Mouse (Mus musculus): ENCODE results near the gene Muc2. TPM values are rescaled to one million over a fixed set of nuclear protein-coding genes. Genes with fewer than 3 reads are reported as not detected.

Gene Muc2
- polyA plus RNA-seq, 1 experiment from 2014 or later, result 175 TPM

GRCm38 (mm10) chr7:141752513-141752912 is 62.4 kb downstream of the Muc2 start:
- WGBS, result 70% methylated on average over 6 of the region's 6 CpGs
- no peak overlapping the region for H3K9ac ChIP-seq (ENCODE audit: low read depth, low read length)
- H3K4me2 ChIP-seq (replicated peaks; ENCODE audit: low read depth), result no peak overlapping the region
- H3K4me1 ChIP-seq (replicated peaks; ENCODE audit: control insufficient read depth, insufficient read depth, low read length), result no peaks in the 10 kb centered on the region
- TF ChIP-seq CTCF (IDR thresholded peaks at IDR 0.05; ENCODE audit: low read depth), result no peak
- H3K27ac ChIP-seq (ENCODE audit: low read depth, low read length), result no peak overlapping the region
- no peaks in the 10 kb centered on the region for H3K9me3 ChIP-seq (ENCODE audit: control insufficient read depth)
- H3K27me3 ChIP-seq (replicated peaks; ENCODE audit: control insufficient read depth, insufficient read depth, low read length), result no peaks in the 10 kb centered on the region
- H3K4me3 ChIP-seq (ENCODE audit: low read depth, low read length), result no peak overlapping the region
- H3K36me3 ChIP-seq (ENCODE audit: control insufficient read depth, insufficient read depth), result no peaks in the 10 kb centered on the region
- ATAC-seq, result no peak

DNA sequence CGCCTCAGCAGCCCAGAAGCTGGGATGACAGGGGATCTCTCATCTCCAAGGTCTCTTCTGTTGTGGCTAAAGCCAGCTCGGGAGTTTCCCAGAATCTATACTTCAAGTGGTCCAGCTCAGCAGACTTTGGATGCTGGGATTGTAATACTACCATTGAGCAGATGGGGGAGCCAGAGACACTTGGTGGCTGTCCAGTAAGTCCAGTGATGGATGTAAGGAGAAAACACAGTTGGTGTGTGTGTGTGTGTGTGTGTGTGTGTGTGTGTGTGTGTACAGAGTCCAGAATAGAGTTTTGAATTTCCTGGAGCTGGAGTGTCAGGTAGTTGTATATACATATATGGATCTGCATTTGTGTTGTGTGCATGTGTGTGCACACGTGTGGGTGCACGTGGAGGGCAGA is 65.7 kb downstream of the Muc2 start:
- ATAC-seq, result peak; percentile 35; the same call in 1 of the 2 replicates
- Histone ChIP-seq H3K36me3 (ENCODE audit: control insufficient read depth, insufficient read depth) (no peaks in the 10 kb centered on the region), H3K4me2 (replicated peaks; ENCODE audit: low read depth) (no peak overlapping the region), H3K9me3 (ENCODE audit: control insufficient read depth) (no peaks in the 10 kb centered on the region), H3K27ac (ENCODE audit: low read depth, low read length) (no peak overlapping the region), H3K9ac (ENCODE audit: low read depth, low read length) (no peak overlapping the region), H3K27me3 (replicated peaks; ENCODE audit: control insufficient read depth, insufficient read depth, low read length) (no peaks in the 10 kb centered on the region), H3K4me3 (ENCODE audit: low read depth, low read length) (no peak overlapping the region), H3K4me1 (replicated peaks; ENCODE audit: control insufficient read depth, insufficient read depth, low read length) (no peaks in the 10 kb centered on the region)
- 49% methylated on average over 4 of the region's 4 CpGs for WGBS
- peak; percentile 94 for TF ChIP-seq CTCF (IDR thresholded peaks at IDR 0.05; ENCODE audit: low read depth)

DNA sequence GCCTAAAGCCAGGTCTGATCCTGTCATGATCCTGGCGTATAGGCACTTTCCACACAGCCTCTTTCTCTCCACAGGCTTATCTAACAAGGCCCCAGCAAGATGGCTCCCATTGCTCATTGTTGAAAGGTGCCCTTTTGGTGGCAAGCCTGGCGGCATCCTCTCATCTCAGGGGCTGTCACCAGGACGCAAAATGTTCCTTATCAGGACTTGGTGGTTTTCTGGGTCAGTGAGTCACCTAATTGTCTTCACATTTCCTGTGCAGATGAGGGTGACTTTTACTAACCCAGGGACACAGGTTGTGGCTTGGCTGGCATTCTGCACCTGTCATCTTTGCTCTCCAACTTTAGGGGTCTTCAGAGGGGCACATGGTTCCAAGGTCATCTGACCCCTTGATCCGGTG is 68.2 kb downstream of the Muc2 start:
- Histone ChIP-seq H3K9ac (ENCODE audit: low read depth, low read length) (no peak overlapping the region), H3K36me3 (ENCODE audit: control insufficient read depth, insufficient read depth) (no peaks in the 10 kb centered on the region), H3K27me3 (replicated peaks; ENCODE audit: control insufficient read depth, insufficient read depth, low read length) (no peaks in the 10 kb centered on the region), H3K4me1 (replicated peaks; ENCODE audit: control insufficient read depth, insufficient read depth, low read length) (no peaks in the 10 kb centered on the region), H3K4me2 (replicated peaks; ENCODE audit: low read depth) (no peak overlapping the region), H3K4me3 (ENCODE audit: low read depth, low read length) (no peak overlapping the region), H3K27ac (ENCODE audit: low read depth, low read length) (no peak overlapping the region), H3K9me3 (ENCODE audit: control insufficient read depth) (no peaks in the 10 kb centered on the region)
- TF ChIP-seq CTCF (IDR thresholded peaks at IDR 0.05; ENCODE audit: low read depth), result no peak
- 80% methylated on average over 4 of the region's 4 CpGs for WGBS
- ATAC-seq, result no peak

DNA sequence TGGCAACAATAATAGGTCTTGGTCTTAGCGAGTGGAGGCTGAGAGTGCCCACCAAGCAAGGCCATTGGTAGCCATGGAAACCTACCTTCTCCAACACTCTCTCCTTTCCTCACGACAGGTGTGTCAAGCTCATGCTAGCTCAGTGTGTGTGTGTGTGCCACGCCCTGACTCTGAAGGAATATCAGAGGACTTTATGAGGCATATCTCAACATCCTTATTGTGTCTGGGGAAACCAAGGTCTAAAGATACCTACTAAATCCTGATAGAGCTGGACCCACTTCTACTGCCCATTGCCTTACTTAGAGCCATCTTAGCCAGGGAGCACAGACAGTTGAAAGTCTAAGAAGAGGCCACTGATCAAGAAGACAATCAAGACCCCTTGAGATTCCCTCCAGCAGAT is 80.4 kb downstream of the Muc2 start:
- Histone ChIP-seq H3K4me1 (replicated peaks; ENCODE audit: control insufficient read depth, insufficient read depth, low read length) (peaks cover 9% of the 10 kb centered on the region; the same call in 1 of the 2 replicates), H3K27me3 (replicated peaks; ENCODE audit: control insufficient read depth, insufficient read depth, low read length) (0 out of 2 replicates have a peak, but pooled peaks cover 6% of the 10 kb centered on the region), H3K9ac (ENCODE audit: low read depth, low read length) (no peak overlapping the region), H3K27ac (ENCODE audit: low read depth, low read length) (no peak overlapping the region), H3K4me3 (ENCODE audit: low read depth, low read length) (no peak overlapping the region), H3K4me2 (replicated peaks; ENCODE audit: low read depth) (no peak overlapping the region), H3K36me3 (ENCODE audit: control insufficient read depth, insufficient read depth) (no peaks in the 10 kb centered on the region), H3K9me3 (ENCODE audit: control insufficient read depth) (no peaks in the 10 kb centered on the region)
- peak; percentile 60 for ATAC-seq
- no peak for TF ChIP-seq CTCF (IDR thresholded peaks at IDR 0.05; ENCODE audit: low read depth)
- 53% methylated on average over 3 of the region's 3 CpGs for WGBS

- no peak overlapping the region for H3K27ac ChIP-seq (ENCODE audit: low read depth, low read length)
- H3K9me3 ChIP-seq (ENCODE audit: control insufficient read depth), result no peaks in the 10 kb centered on the region
- peak; percentile 69 for ATAC-seq
- H3K4me2 ChIP-seq (replicated peaks; ENCODE audit: low read depth), result no peak overlapping the region
- no peak overlapping the region for H3K9ac ChIP-seq (ENCODE audit: low read depth, low read length)
- 39% methylated on average over 8 of the region's 8 CpGs for WGBS
- H3K36me3 ChIP-seq (ENCODE audit: control insufficient read depth, insufficient read depth), result no peaks in the 10 kb centered on the region
- peaks cover 9% of the 10 kb centered on the region; the same call in 1 of the 2 replicates for H3K4me1 ChIP-seq (replicated peaks; ENCODE audit: control insufficient read depth, insufficient read depth, low read length)
- TF ChIP-seq CTCF (IDR thresholded peaks at IDR 0.05; ENCODE audit: low read depth), result no peak
- no peak overlapping the region for H3K4me3 ChIP-seq (ENCODE audit: low read depth, low read length)
- H3K27me3 ChIP-seq (replicated peaks; ENCODE audit: control insufficient read depth, insufficient read depth, low read length), result 0 out of 2 replicates have a peak, but pooled peaks cover 6% of the 10 kb centered on the region
Observed at GRCm38 (mm10) chr7:141770988-141771387, 80.8 kb downstream of the Muc2 start.

DNA sequence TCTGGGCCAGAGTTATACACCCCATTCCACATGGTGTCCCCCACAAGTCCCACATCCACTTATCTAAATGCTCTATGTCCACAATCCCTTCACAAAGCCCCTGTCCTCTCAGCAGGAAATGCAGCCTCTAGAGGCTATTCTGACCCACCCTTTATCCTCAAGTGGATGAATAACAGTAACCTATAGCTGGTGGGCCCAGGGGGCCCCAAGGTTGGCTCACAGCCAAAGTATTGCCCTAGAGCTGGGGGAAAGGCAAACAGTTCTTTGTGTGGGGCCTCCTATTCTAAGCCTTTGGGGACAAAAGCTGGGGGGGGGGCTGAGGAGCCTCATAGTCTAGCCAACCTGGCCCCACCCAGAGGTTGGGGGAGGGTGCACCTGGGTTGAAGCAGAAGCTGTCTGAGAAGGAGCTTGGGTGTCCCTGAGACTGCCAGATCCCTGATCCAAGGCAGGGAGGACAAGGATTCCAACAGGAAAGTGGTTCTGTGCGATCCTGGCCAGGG is 82.0 kb downstream of the Muc2 start:
- WGBS, result 67% methylated on average over 1 of the region's 1 CpGs
- no peak overlapping the region for H3K4me3 ChIP-seq (ENCODE audit: low read depth, low read length)
- ATAC-seq, result no peak
- no peak overlapping the region for H3K9ac ChIP-seq (ENCODE audit: low read depth, low read length)
- no peak overlapping the region for H3K27ac ChIP-seq (ENCODE audit: low read depth, low read length)
- peaks cover 9% of the 10 kb centered on the region; the same call in 1 of the 2 replicates for H3K4me1 ChIP-seq (replicated peaks; ENCODE audit: control insufficient read depth, insufficient read depth, low read length)
- no peaks in the 10 kb centered on the region for H3K9me3 ChIP-seq (ENCODE audit: control insufficient read depth)
- no peak overlapping the region for H3K4me2 ChIP-seq (replicated peaks; ENCODE audit: low read depth)
- no peak for TF ChIP-seq CTCF (IDR thresholded peaks at IDR 0.05; ENCODE audit: low read depth)
- no peaks in the 10 kb centered on the region for H3K36me3 ChIP-seq (ENCODE audit: control insufficient read depth, insufficient read depth)
- H3K27me3 ChIP-seq (replicated peaks; ENCODE audit: control insufficient read depth, insufficient read depth, low read length), result peaks cover 6% of the 10 kb centered on the region; the same call in 1 of the 2 replicates
